Mouse (Mus musculus) small intestine, adult 2 months (tissue): ENCODE data around the gene Hist2h2aa2.
A peak's percentile ranks its signal among the peaks of the same experiment; 100 is the strongest.

Source experiments
- CTCF ChIP-seq: fragments of 200-500 bp; IDR thresholded peaks from 2 replicates; pipeline ENCODE4 v1.5.1; 2012; ENCODE audit warnings: low read depth, mild to moderate bottlenecking, control low read depth, inconsistent platforms, low read length, moderate library complexity, mixed read lengths; ENCODE audit not compliant: insufficient replicate concordance, insufficient read length; ENCODE audit errors: extremely low read depth
- POLR2A ChIP-seq: fragments of 200-500 bp; IDR thresholded peaks from 2 replicates; pipeline ENCODE4 v1.6.1; 2012; ENCODE audit warnings: low read depth, mild to moderate bottlenecking, control low read depth, inconsistent platforms, low read length, moderate library complexity

DNA sequence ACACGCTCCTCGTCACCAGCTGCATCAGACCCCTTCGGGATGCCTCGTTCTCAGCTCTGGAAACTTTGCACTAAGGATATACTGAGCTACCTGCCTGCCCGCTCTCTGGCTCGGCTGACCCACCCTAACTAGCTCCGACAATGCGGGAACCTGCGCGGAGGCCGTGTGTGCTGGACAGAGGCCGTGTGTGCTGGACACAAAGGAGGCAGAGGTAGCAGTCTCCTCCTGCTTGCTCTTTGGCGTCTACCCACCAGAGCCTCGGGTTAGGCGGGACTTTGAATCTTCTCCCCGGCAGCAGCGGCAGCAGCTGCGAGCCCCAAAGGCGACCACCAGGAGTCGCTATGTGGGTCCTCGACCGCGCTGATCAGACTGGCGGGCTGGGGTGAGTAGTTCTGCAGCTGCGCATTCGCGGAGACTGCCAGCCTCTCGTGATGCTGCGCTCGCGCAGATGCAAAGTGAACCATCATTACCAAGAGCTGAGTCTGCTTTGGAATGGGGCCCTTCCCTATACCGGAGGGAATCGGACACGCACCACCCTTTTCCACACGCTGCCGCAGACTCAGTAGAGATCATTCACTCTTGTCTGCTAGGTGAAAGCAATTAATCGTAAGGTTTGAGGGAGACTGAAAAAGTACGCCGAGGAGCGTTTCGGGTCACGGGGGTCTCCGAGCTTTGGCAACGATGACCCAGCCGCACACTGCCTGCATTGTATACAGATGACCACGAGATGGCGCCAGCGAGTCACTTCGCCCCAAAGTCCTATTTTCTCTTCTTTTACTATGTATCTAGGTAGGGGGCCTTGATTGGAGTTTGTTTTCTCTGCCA is 37.9 kb upstream of the Hist2h2aa2 start:
- TF ChIP-seq CTCF (peak; percentile 82), POLR2A (no peak)
